Mouse (Mus musculus) liver, embryonic 14.5 days (tissue): ENCODE results near the gene Eps8l1.

ENCODE experiments used
- CTCF ChIP-seq: IDR thresholded peaks from 2 replicates; pipeline ENCODE4 v1.5.1; 2016; ENCODE audit warnings: antibody characterized with exemption, low read depth, control low read depth
- EP300 ChIP-seq: IDR thresholded peaks from 2 replicates; pipeline ENCODE4 v1.6.1; 2016; ENCODE audit warnings: antibody characterized with exemption, low read depth

DNA sequence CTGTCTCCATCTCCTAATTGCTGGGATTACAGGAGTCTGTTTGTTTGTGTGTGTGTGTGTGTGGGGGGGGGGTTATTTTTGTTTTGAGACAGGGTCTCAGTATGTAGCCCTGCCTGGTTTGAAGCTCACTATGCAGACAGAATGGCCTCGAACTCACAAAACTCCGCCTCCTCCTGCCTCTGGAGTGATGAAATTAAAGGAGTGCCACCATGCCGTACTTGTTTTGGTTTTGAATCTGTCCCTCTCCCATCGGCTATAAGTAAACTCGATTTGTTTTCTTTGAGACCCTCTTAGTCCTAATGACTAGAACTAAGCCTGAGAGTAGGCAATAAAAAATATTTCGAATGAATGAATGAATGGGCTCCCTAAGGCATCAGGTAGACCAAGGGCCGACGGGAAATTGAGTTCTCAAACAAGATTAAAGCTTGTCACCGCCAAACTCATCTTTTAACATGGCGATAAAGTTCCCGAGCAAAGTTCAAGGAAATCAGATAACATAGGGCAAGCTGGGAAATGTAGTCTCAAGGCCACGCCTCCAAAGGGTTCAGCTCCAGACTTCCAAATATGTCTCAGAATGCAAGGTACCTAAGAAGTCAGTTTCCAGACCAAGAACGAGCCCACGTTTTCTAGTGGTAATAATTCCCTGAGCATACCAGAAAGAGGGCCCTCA is 42.1 kb downstream of the Eps8l1 start:
- TF ChIP-seq CTCF (no peak), EP300 (no peak)
